Mouse (Mus musculus) adrenal gland, postnatal 25 days (tissue): ENCODE measurements around the gene Pde9a. TPM values are rescaled to one million over a fixed set of nuclear protein-coding genes. Genes with fewer than 3 reads are reported as not detected.

Experiments used
- DNase-seq: peaks from one replicate; pipeline ENCODE4 v3.0.0; 2021; ENCODE audit warnings: mixed read lengths
- total RNA-seq: library from RNA; stranded (reverse); gene quantifications from 2 replicates; pipeline ENCODE4 v1.2.3, GENCODE M21; 2021

The Pde9a gene
- total RNA-seq, 1 experiment from 2014 or later: 1.4 TPM

GRCm38 (mm10) chr17:31386766-31387275 is 811 bp downstream of the Pde9a start:
- no peak for DNase-seq

- DNase-seq: no peak
These were observed 3.5 kb downstream of the Pde9a start for GRCm38 (mm10) chr17:31389432-31390050.

GRCm38 (mm10) chr17:31391462-31391861 is 5.5 kb downstream of the Pde9a start:
- DNase-seq: no peak

GRCm38 (mm10) chr17:31392041-31392440 is 6.0 kb downstream of the Pde9a start:
- no peak for DNase-seq

GRCm38 (mm10) chr17:31393811-31394210 is 7.8 kb downstream of the Pde9a start:
- DNase-seq: no peak

GRCm38 (mm10) chr17:31400294-31400693 is 14.3 kb downstream of the Pde9a start:
- DNase-seq: no peak

GRCm38 (mm10) chr17:31401160-31401559 is 15.2 kb downstream of the Pde9a start:
- no peak for DNase-seq

- no peak for DNase-seq
These were observed 16.7 kb downstream of the Pde9a start for GRCm38 (mm10) chr17:31402713-31403112.

- DNase-seq: no peak
These were observed 19.8 kb downstream of the Pde9a start for GRCm38 (mm10) chr17:31405694-31406227.

GRCm38 (mm10) chr17:31409741-31410350 is 23.8 kb downstream of the Pde9a start:
- no peak for DNase-seq

GRCm38 (mm10) chr17:31415258-31415657 is 29.2 kb downstream of the Pde9a start:
- DNase-seq: no peak

GRCm38 (mm10) chr17:31418804-31419597 is 33.0 kb downstream of the Pde9a start:
- DNase-seq: no peak

GRCm38 (mm10) chr17:31419598-31419950 is 33.6 kb downstream of the Pde9a start:
- DNase-seq: no peak

- no peak for DNase-seq
These were observed 34.0 kb downstream of the Pde9a start for GRCm38 (mm10) chr17:31419995-31420394.

GRCm38 (mm10) chr17:31420658-31421057 is 34.6 kb downstream of the Pde9a start:
- no peak for DNase-seq

GRCm38 (mm10) chr17:31422381-31422780 is 36.4 kb downstream of the Pde9a start:
- no peak for DNase-seq

GRCm38 (mm10) chr17:31423020-31423419 is 37.0 kb downstream of the Pde9a start:
- DNase-seq: no peak

GRCm38 (mm10) chr17:31424358-31424757 is 38.3 kb downstream of the Pde9a start:
- no peak for DNase-seq

- no peak for DNase-seq
These were observed 38.8 kb downstream of the Pde9a start for GRCm38 (mm10) chr17:31424798-31425197.

GRCm38 (mm10) chr17:31425827-31426698 is 40.1 kb downstream of the Pde9a start:
- DNase-seq: no peak

GRCm38 (mm10) chr17:31429402-31429801 is 43.4 kb downstream of the Pde9a start:
- no peak for DNase-seq

- DNase-seq: no peak
These were observed 46.9 kb downstream of the Pde9a start for GRCm38 (mm10) chr17:31432878-31433281.
